Mouse (Mus musculus) bone marrow macrophage, adult 2 months (primary cell): ENCODE measurements around the gene Slain1.

Experiments used
- CTCF ChIP-seq: IDR thresholded peaks from 2 replicates; pipeline ENCODE4 v1.5.1; 2012; ENCODE audit warnings: low read depth, mild to moderate bottlenecking, low read length, moderate library complexity
- POLR2A ChIP-seq: IDR thresholded peaks from 2 replicates; pipeline ENCODE4 v1.6.1; 2012; ENCODE audit warnings: mild to moderate bottlenecking, low read depth, low read length, borderline replicate concordance

- TF ChIP-seq CTCF (no peak), POLR2A (no peak)
Measured at GRCm38 (mm10) chr14:103699308-103699707, 49.3 kb downstream of the Slain1 start.
